Mouse (Mus musculus) liver, adult 2 months (tissue): ENCODE data around the gene Gm37240. TPM values are rescaled to one million over a fixed set of nuclear protein-coding genes. Genes with fewer than 3 reads are reported as not detected.

Experiments used
- DNase-seq: peaks from one replicate; pipeline ENCODE4 v3.0.0-alpha.2; 2011; ENCODE audit warnings: low read depth, low spot score; ENCODE audit errors: extremely low read depth
- H3K27ac ChIP-seq: fragments of 200-500 bp; replicated peaks from 2 replicates; pipeline ENCODE4 v1.5.1; 2012; ENCODE audit warnings: low read depth, mild to moderate bottlenecking, control low read depth, inconsistent platforms, low read length; ENCODE audit not compliant: insufficient read depth
- H3K27me3 ChIP-seq: fragments of 200-500 bp; 2 replicates; pipeline ENCODE4 v1.6.1; 2012; ENCODE audit warnings: mild to moderate bottlenecking, moderate library complexity, low read length, inconsistent platforms; ENCODE audit not compliant: control insufficient read depth, insufficient read depth
- H3K36me3 ChIP-seq: fragments of 200-500 bp; 2 replicates; pipeline ENCODE4 v1.6.1; 2012; ENCODE audit warnings: low read length, inconsistent platforms; ENCODE audit not compliant: control insufficient read depth, insufficient read depth
- H3K4me1 ChIP-seq: fragments of 200-500 bp; 2 replicates; pipeline ENCODE4 v1.6.1; 2011; ENCODE audit warnings: low read length; ENCODE audit not compliant: control insufficient read depth, insufficient read depth
- H3K4me3 ChIP-seq: fragments of 200-500 bp; 2 replicates; pipeline ENCODE4 v1.5.1; 2011; ENCODE audit warnings: low read depth, mild to moderate bottlenecking, control low read depth, low read length, moderate library complexity; ENCODE audit not compliant: insufficient read depth
- H3K79me2 ChIP-seq: fragments of 200-500 bp; 2 replicates; pipeline ENCODE4 v1.6.1; 2012; ENCODE audit warnings: inconsistent platforms, mild to moderate bottlenecking, low read length, moderate library complexity; ENCODE audit not compliant: control insufficient read depth, insufficient read depth
- H3K9ac ChIP-seq: fragments of 200-500 bp; 2 replicates; pipeline ENCODE4 v1.6.1; 2012; ENCODE audit warnings: low read depth, mild to moderate bottlenecking, control low read depth, inconsistent platforms, low read length
- CTCF ChIP-seq: fragments of 200-500 bp; IDR thresholded peaks from 2 replicates; pipeline ENCODE4 v1.5.1; 2011; ENCODE audit warnings: low read depth, low read length, control low read depth
- POLR2A ChIP-seq: fragments of 200-500 bp; IDR thresholded peaks from 2 replicates; pipeline ENCODE4 v1.6.1; 2011; ENCODE audit warnings: low read length, control low read depth; ENCODE audit not compliant: insufficient read depth; ENCODE audit errors: extremely low read depth
- WGBS: fragments of 180-500 bp; shearing (Covaris S2); methylation state at CpG from one replicate; pipeline ENCODE4 v1.1.7; 2018; 5-methylcytosine and 5-hydroxymethylcytosine counted together
- polyA plus RNA-seq: library from polyadenylated mRNA; depleted of rRNA; stranded (reverse); fragments of >200 nt; gene quantifications from 2 replicates; pipeline ENCODE4 v1.2.3, GENCODE M21; 2012
- total RNA-seq: library from RNA; depleted of rRNA; stranded (reverse); fragments of >200 nt; gene quantifications from 2 replicates; pipeline ENCODE4 v1.2.3, GENCODE M21; 2014

The Gm37240 gene
- total and polyA plus RNA-seq, 2 experiments, result 2.2 to 6.9 TPM

DNA sequence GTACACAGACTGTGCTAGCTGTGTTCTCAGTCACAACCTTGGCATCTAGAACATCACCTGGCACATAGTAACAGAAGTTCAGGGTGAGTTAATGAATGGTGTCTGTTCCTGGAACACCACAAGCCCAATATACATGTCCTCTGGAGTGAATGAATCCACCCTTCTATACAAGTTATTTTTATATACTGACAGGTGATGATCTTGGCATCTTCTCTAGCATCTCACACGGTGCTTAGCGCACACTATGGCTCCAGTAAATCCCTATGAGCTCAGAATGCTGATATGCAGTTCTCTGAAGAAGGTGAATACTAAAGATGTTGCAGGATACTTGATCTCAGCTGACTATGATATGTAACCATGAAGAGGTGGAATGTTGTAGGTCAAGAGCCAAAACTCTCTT lies 24.4 kb downstream of the Gm37240 start:
- Histone ChIP-seq H3K27me3 (no peaks in the 10 kb centered on the region), H3K79me2 (peaks cover 9% of the 10 kb centered on the region; the same call in 1 of the 2 replicates), H3K4me1 (peaks cover 31% of the 10 kb centered on the region), H3K9ac (no peak overlapping the region), H3K4me3 (no peak overlapping the region), H3K36me3 (no peaks in the 10 kb centered on the region), H3K27ac (no peak overlapping the region)
- TF ChIP-seq POLR2A (no peak), CTCF (no peak)
- DNase-seq, result peak; percentile 78
- 92% methylated on average over 2 of the region's 2 CpGs for WGBS

- Histone ChIP-seq H3K27me3 (no peaks in the 10 kb centered on the region), H3K4me1 (peaks cover 30% of the 10 kb centered on the region), H3K4me3 (no peak overlapping the region), H3K79me2 (peaks cover 18% of the 10 kb centered on the region; the same call in 1 of the 2 replicates), H3K36me3 (no peaks in the 10 kb centered on the region), H3K27ac (no peak overlapping the region), H3K9ac (no peak overlapping the region)
- no peak for DNase-seq
- TF ChIP-seq POLR2A (no peak), CTCF (no peak)
- WGBS, result 90% methylated on average over 5 of the region's 5 CpGs
These were observed 26.3 kb downstream of the Gm37240 start for GRCm38 (mm10) chr3:85860996-85861395.

DNA sequence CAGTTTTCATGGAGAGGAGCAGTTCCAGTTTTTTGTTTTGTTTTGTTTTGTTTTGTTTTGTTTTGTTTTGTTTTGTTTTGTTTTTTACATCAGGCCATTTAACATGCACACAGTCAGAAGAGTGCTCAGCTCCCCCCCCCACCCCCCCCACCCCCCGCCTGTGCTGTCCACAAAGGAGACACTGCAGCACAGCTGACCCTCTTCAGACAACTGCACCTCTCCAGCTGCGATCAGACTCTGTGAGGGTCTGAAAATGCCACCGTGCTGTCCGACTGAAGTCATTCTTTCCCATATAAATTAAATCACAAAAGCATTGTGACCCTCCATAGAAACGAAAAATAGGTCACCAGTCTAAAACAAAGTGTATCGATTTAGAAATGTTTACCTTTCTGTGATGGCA lies 28.0 kb downstream of the Gm37240 start:
- no peak for DNase-seq
- WGBS, result 55% methylated on average over 6 of the region's 6 CpGs
- Histone ChIP-seq H3K27ac (no peak overlapping the region), H3K4me3 (no peak overlapping the region), H3K27me3 (no peaks in the 10 kb centered on the region), H3K36me3 (no peaks in the 10 kb centered on the region), H3K4me1 (peaks cover 22% of the 10 kb centered on the region), H3K79me2 (peaks cover 18% of the 10 kb centered on the region; the same call in 1 of the 2 replicates), H3K9ac (no peak overlapping the region)
- no peak for TF ChIP-seq POLR2A
- TF ChIP-seq CTCF, result no peak

DNA sequence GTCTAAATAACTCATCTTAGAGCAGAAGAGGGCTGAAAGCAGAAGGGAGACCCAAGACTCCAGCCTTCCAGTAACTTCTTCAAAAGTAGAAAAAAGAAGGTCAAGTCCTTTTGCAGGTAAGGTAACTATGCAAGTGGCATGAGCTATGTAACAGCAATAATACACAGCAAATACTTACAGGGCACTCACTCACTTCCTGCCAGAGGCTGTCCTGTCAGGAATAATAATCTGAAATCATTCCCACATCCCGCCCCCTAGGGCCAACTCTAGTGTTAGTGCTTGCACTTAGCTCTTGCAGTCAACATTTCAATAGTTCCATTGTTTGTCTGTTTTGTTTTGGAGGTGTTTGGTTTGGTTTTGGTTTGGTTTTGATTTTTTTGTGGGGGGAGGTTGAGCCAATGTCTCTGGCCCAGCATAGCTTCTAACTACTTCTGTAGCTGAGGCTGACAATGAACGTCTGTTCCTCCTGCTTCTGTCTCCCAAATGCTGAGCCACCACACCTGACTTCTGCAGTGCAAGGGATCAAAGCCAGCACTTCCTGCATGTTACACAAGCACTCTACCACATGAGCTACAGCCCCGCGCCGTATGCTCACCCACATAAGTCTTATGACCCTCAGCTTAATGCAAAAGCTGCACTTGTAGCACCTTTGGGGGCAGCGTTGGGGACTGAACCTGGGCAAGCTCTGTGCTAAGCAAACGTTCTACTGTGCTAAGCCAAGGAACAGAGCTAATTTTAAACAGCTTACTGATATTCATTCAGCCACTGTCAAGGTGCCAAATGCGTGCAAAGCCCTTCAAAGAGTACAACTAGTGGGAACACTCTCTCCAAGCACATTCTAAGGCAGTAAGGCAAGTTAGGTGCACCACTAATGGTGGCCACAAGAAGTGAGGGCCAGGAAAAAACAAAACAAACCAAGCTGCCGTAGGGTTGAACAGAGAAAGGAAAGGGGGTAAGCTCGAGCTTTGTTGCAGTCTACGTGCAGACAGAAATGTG lies 28.9 kb downstream of the Gm37240 start:
- H3K27ac ChIP-seq, result no peak overlapping the region
- no peaks in the 10 kb centered on the region for H3K36me3 ChIP-seq
- H3K9ac ChIP-seq, result no peak overlapping the region
- no peaks in the 10 kb centered on the region for H3K27me3 ChIP-seq
- DNase-seq, result peak; percentile 45
- peaks cover 21% of the 10 kb centered on the region for H3K4me1 ChIP-seq
- H3K79me2 ChIP-seq, result peaks cover 18% of the 10 kb centered on the region; the same call in 1 of the 2 replicates
- no peak overlapping the region for H3K4me3 ChIP-seq
- TF ChIP-seq POLR2A (no peak), CTCF (no peak)
- 47% methylated on average over 11 of the region's 11 CpGs for WGBS

GRCm38 (mm10) chr3:85857083-85857482 lies 30.2 kb downstream of the Gm37240 start:
- Histone ChIP-seq H3K9ac (no peak overlapping the region), H3K27me3 (no peaks in the 10 kb centered on the region), H3K79me2 (peaks cover 18% of the 10 kb centered on the region; the same call in 1 of the 2 replicates), H3K4me1 (peaks cover 13% of the 10 kb centered on the region), H3K36me3 (no peaks in the 10 kb centered on the region), H3K4me3 (no peak overlapping the region), H3K27ac (no peak overlapping the region)
- no peak for DNase-seq
- 79% methylated on average over 4 of the region's 4 CpGs for WGBS
- TF ChIP-seq CTCF, result no peak
- TF ChIP-seq POLR2A, result no peak
